Mouse (Mus musculus): ENCODE results near the gene Coq7.

- no peak for TF ChIP-seq POU5F1 (IDR thresholded peaks at IDR 0.05; ENCODE audit: borderline replicate concordance, low read length)
- no peak for TF ChIP-seq CTCF (conservative IDR thresholded peaks at IDR 0.05; ENCODE audit: low read length)
- TF ChIP-seq NANOG (IDR thresholded peaks at IDR 0.05; ENCODE audit: borderline replicate concordance, low read length) = no peak
Measured at GRCm38 (mm10) chr7:118494892-118495579, 38.1 kb downstream of the Coq7 start.

Measured in E14TG2a.4 (cell line).